Mouse (Mus musculus) forebrain, embryonic 11.5 days (tissue): ENCODE data around the gene Per3. TPM values are rescaled to one million over a fixed set of nuclear protein-coding genes. Genes with fewer than 3 reads are reported as not detected.
"Not testable (repeated sequence)": the region's sequence is repeated elsewhere in the genome, so short reads cannot be mapped to it uniquely, and the experiment has no call there.

Source experiments
- ATAC-seq: fragments of 200-750 bp; cut with Nextera tagmentation; replicated peaks from 2 replicates; pipeline ENCODE4 v1.8.0; 2017; ENCODE audit warnings: moderate TSS enrichment; ENCODE audit not compliant: low FRiP score
- DNase-seq: peaks from one replicate; pipeline ENCODE4 v3.0.0-alpha.2; 2017; ENCODE audit warnings: low spot score
- H3K27ac ChIP-seq: fragments of 300-500 bp; sonication (generic); 2 replicates; pipeline ENCODE4 v1.5.1; 2014; ENCODE audit warnings: low read depth, low read length
- H3K27me3 ChIP-seq: fragments of 300-500 bp; sonication (generic); 2 replicates; pipeline ENCODE4 v1.6.1; 2014; ENCODE audit warnings: mild to moderate bottlenecking, low read length, mixed read lengths; ENCODE audit not compliant: control insufficient read depth, insufficient read depth
- H3K36me3 ChIP-seq: fragments of 300-500 bp; sonication (generic); 2 replicates; pipeline ENCODE4 v1.6.1; 2014; ENCODE audit warnings: mild to moderate bottlenecking, low read length, moderate library complexity, mixed read lengths; ENCODE audit not compliant: control insufficient read depth, insufficient read depth
- H3K4me1 ChIP-seq: fragments of 300-500 bp; sonication (generic); replicated peaks from 2 replicates; pipeline ENCODE4 v1.6.1; 2014; ENCODE audit warnings: low read length, mixed read lengths; ENCODE audit not compliant: control insufficient read depth, insufficient read depth
- H3K4me2 ChIP-seq: fragments of 300-500 bp; sonication (generic); 2 replicates; pipeline ENCODE4 v1.6.1; 2014; ENCODE audit warnings: low read depth, mild to moderate bottlenecking, low read length, moderate library complexity, mixed read lengths; ENCODE audit not compliant: severe bottlenecking
- H3K4me3 ChIP-seq: fragments of 300-500 bp; sonication (generic); 2 replicates; pipeline ENCODE4 v1.5.1; 2014; ENCODE audit warnings: low read depth, low read length
- H3K9ac ChIP-seq: fragments of 300-500 bp; sonication (generic); 2 replicates; pipeline ENCODE4 v1.6.1; 2014; ENCODE audit warnings: low read length
- H3K9me3 ChIP-seq: fragments of 300-500 bp; sonication (generic); 2 replicates; pipeline ENCODE4 v1.6.1; 2016; ENCODE audit warnings: low read length, mixed read lengths; ENCODE audit not compliant: control insufficient read depth
- WGBS: fragments of 180-500 bp; shearing (Covaris S2); extraction: QIAGEN DNeasy Blood & Tissue Kit; methylation state at CpG from one replicate; pipeline ENCODE4 v1.1.7; 2014; 5-methylcytosine and 5-hydroxymethylcytosine counted together
- polyA plus RNA-seq: library from polyadenylated mRNA; unstranded; fragments of >200 nt; fragmentation: Nextera tagmentation; extraction: Ambion mirVana; gene quantifications from 2 replicates; pipeline ENCODE4 v1.2.1, GENCODE M21; 2014

Gene Per3
- polyA plus RNA-seq, 1 experiment from 2014 or later: 6.7 TPM

DNA sequence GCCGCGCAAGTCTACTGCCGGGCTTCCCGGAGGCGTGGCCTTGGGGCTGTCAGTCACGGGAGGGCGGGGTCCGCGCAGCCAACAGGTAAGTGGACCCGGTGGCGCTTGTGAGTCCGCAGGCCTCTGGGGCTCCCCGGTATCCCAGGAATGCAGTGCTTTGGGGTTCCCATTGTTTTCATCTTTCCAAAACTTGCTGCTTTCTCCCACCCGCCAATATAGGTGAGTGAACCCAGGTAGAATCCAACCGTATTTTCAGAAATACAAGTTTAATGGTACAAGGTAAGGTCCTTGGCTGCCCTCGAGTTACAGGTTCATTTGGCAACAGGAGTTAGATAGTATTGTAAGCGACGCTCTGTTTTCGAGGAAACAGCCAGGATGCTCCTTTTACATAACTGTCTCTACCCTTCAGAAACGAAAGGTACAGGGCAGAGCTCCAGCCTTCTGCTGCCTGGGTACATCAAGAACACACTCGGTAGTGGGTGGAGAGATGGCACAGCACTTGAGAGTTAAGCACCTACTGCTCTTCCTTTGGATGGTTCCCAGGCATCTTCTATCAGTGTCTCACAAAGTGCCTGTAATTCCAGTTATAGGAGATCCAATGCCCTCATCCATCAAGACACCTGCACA lies 592 bp upstream of the Per3 start:
- DNase-seq (no peak), ATAC-seq (0 out of 2 replicates have a peak, but pooled peaks have one; percentile 8)
- WGBS: 5% methylated on average over 21 of the region's 21 CpGs
- Histone ChIP-seq H3K4me1 (peaks cover 6% of the 10 kb centered on the region; the same call in 1 of the 2 replicates), H3K9ac (peak overlapping the region; percentile 23; the same call in 1 of the 2 replicates), H3K4me2 (peak overlapping the region; percentile 98), H3K9me3 (no peaks in the 10 kb centered on the region), H3K4me3 (peak overlapping the region; percentile 55), H3K36me3 (no peaks in the 10 kb centered on the region; the same call in 1 of the 2 replicates), H3K27me3 (no peaks in the 10 kb centered on the region; the same call in 1 of the 2 replicates), H3K27ac (no peak overlapping the region)

DNA sequence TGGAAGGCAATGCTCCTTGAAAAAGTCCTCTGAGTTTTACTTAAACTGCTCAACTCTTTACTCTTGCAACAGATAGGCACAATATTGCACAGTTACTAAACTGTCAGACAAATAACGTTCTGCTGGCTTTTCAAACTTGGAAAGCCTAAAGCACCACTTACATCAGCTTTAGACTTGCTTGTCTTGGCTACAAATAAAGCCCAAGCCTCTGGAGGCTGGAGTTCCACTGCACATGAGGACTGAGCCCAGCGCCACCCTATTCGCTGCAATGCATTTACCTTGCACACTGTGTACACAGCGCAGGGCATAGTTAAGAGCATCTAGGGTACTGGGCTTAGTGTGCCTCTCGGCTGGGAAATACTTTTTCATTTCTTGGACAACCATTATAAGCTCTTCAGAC lies 1.2 kb downstream of the Per3 start:
- Histone ChIP-seq H3K27me3 (no peaks in the 10 kb centered on the region; the same call in 1 of the 2 replicates), H3K27ac (no peak overlapping the region), H3K36me3 (no peaks in the 10 kb centered on the region), H3K9me3 (no peaks in the 10 kb centered on the region), H3K4me3 (no peak overlapping the region; the same call in 1 of the 2 replicates), H3K9ac (no peak overlapping the region), H3K4me2 (peak overlapping the region; percentile 98; the same call in 1 of the 2 replicates), H3K4me1 (peaks cover 6% of the 10 kb centered on the region; the same call in 1 of the 2 replicates)
- 55% methylated on average over 5 of the region's 5 CpGs for WGBS
- ATAC-seq (no peak), DNase-seq (no peak)

DNA sequence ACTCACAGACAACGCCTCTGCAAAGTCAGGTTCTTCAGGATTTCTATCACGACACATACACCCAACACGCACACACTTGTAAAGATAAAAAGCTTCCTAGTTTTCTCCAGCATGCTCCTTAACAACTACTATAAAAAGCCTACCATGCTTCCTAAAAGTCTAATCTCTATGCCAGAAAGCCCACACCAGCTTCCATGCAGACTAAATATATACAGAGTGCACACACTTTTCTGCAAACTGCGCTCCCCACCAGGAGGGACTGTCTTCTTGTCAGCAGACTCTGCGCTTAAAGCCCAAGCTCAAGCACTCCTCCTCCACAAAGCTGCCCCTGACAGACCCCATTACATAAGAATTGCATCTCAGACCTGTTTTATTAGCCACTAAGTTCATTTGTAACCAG lies 3.0 kb downstream of the Per3 start:
- peak; percentile 36 for DNase-seq
- H3K9ac ChIP-seq: no peak overlapping the region
- no peaks in the 10 kb centered on the region for H3K9me3 ChIP-seq
- peaks cover 6% of the 10 kb centered on the region; the same call in 1 of the 2 replicates for H3K4me1 ChIP-seq
- no peak overlapping the region for H3K4me3 ChIP-seq
- H3K27me3 ChIP-seq: no peaks in the 10 kb centered on the region; the same call in 1 of the 2 replicates
- no peak overlapping the region for H3K4me2 ChIP-seq
- H3K27ac ChIP-seq: no peak overlapping the region
- WGBS: 90% methylated on average over 5 of the region's 5 CpGs
- H3K36me3 ChIP-seq: no peaks in the 10 kb centered on the region
- no peak for ATAC-seq

DNA sequence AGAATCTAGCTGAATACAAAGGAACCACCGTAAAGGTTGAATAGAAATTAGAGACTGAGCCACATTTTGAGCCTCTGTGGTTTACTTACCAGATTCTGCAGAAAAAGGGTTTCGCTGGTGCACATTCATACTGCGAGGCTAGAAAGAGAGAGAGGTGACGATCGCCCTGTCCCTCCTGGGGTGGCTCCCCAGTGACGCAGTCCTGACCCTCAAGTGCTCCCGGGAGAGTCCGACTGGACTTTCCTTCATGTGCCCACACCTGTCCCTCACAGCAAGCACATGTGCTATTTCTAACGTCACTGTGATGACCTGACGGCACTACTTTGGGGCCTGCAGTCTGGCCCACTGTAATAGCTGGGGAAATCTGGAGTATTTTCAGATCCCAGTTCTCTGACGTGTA lies 6.7 kb downstream of the Per3 start:
- Histone ChIP-seq H3K9ac (no peak overlapping the region), H3K27me3 (no peaks in the 10 kb centered on the region; the same call in 1 of the 2 replicates), H3K4me3 (no peak overlapping the region), H3K4me2 (no peak overlapping the region), H3K36me3 (no peaks in the 10 kb centered on the region), H3K4me1 (no peaks in the 10 kb centered on the region), H3K9me3 (no peaks in the 10 kb centered on the region), H3K27ac (no peak overlapping the region)
- 94% methylated on average over 11 of the region's 11 CpGs for WGBS
- no peak for ATAC-seq
- no peak for DNase-seq

DNA sequence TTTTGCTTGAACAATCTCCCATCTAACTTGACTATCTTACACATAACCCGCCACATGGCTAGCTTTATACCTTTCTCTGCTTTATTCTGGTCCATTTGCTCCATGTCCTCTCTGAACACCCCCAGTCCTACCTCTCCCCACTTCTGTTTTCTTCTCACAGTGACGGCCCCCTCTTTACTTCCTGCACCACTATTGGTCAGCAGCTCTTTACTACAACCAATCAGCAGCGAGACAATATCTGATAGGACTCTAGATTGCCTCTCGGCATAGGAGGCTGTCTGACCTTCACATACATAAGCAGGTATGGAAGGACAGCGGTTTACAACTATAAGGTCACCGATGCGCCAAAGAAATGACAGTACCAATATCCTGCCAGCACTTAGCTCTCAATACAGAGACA lies 7.9 kb downstream of the Per3 start:
- WGBS: 87% methylated on average over 7 of the region's 7 CpGs
- Histone ChIP-seq H3K27me3 (no peaks in the 10 kb centered on the region), H3K4me2 (no peak overlapping the region), H3K9me3 (no peaks in the 10 kb centered on the region), H3K4me1 (no peaks in the 10 kb centered on the region), H3K4me3 (no peak overlapping the region), H3K36me3 (no peaks in the 10 kb centered on the region), H3K9ac (no peak overlapping the region), H3K27ac (no peak overlapping the region)
- no peak for ATAC-seq
- DNase-seq: no peak

DNA sequence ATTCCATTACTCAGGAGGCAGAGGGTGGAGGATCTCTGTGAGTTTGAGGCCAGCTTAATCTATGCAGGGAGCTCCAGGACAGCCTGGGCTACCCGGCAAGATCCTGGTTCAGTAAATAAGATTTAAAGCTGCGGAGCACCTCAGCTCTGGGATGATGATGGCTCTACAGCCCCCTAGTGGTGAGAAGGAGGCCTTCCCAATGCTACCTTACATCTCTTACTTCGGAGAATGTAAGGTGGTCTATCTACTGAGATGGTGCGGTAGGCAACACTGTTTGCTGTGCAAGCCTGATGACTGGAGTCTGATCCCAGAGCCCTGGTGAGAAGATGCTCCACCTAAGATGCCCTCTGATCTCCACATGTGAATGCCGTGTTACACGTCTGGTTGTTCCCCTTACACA lies 17.5 kb downstream of the Per3 start:
- WGBS: 54% methylated on average over 6 of the region's 6 CpGs
- no peaks in the 10 kb centered on the region for H3K36me3 ChIP-seq

DNA sequence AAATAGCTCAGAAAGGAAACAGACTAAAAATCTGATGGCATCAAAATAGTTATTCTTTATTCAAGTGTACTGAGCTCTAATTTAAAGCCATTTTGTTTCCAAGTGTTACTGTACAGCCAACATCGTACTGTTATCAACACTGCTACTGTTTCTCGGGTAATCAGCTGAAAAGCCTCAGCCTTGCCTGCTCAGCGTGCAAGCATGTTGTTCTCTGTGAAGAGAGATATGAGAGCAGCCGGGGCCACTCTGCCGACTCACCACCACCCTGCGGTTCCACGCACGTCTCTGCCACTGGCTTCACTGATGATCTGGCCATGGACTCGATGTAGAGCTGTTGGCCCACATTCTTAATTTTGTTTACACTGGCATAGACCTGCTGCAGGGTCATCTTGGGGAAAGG lies 20.3 kb downstream of the Per3 start:
- DNase-seq: no peak

More for the DNA sequence above, 17.5 kb downstream of the Per3 start:
- Histone ChIP-seq H3K4me2 (no peak overlapping the region), H3K4me3 (no peak overlapping the region), H3K27ac (no peak overlapping the region), H3K27me3 (no peaks in the 10 kb centered on the region), H3K9ac (no peak overlapping the region), H3K9me3 (no peaks in the 10 kb centered on the region), H3K4me1 (no peaks in the 10 kb centered on the region)
- ATAC-seq (no peak), DNase-seq (peak; percentile 54)

DNA sequence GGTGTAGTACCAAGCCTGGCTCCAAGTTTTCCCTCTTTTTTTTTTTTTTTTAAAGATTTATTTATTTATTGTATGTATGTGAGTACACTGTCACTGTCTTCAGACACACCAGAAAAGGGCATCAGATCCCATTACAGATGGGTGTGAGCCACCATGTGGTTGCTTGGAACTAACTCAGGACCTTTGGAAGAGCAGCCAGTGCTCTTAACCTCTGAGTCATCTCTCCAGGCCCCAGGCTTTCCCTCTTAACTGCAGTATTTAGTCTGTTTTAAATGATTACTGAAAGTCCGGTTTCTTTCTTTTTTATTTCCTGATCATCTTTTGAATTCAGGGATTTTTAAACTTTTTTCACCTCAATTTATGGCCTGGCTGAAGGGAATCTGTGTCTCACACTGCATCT lies 27.1 kb downstream of the Per3 start:
- H3K27ac ChIP-seq, H3K27me3 ChIP-seq, DNase-seq, H3K9ac ChIP-seq, H3K9me3 ChIP-seq, H3K4me3 ChIP-seq, H3K4me2 ChIP-seq, H3K4me1 ChIP-seq, H3K36me3 ChIP-seq, ATAC-seq: not testable (repeated sequence)
- WGBS: 93% methylated on average over 1 of the region's 1 CpGs

More for the DNA sequence above, 20.3 kb downstream of the Per3 start:
- Histone ChIP-seq H3K4me2 (no peak overlapping the region), H3K9me3 (no peaks in the 10 kb centered on the region), H3K4me3 (no peak overlapping the region), H3K36me3 (no peaks in the 10 kb centered on the region), H3K9ac (no peak overlapping the region), H3K27ac (no peak overlapping the region), H3K4me1 (no peaks in the 10 kb centered on the region), H3K27me3 (no peaks in the 10 kb centered on the region)
- no peak for ATAC-seq
- WGBS: 91% methylated on average over 9 of the region's 9 CpGs

DNA sequence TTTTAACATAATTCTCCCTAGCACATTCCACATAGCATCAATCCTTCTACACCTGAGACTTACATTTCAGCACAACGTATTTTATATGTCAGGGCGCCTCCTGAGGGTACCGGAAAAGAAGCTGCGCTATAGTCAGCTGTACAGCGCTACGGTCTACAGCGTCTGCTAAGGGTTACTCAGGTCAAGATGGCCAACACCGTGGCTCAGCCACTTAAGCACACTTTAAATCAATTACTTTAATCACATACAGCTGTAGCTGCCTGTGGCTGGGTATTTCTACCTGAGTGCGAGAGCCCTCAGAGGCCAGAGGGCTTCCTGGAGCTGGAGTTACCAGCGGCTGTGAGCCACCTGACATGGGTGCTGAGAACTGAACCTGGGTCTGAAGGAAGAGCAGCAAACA lies 28.5 kb downstream of the Per3 start:
- no peak overlapping the region for H3K4me2 ChIP-seq
- H3K9me3 ChIP-seq: no peaks in the 10 kb centered on the region
- H3K4me3 ChIP-seq: no peak overlapping the region
- no peak overlapping the region for H3K9ac ChIP-seq
- 86% methylated on average over 10 of the region's 10 CpGs for WGBS
- DNase-seq: no peak
- H3K27ac ChIP-seq: no peak overlapping the region
- H3K27me3 ChIP-seq: no peaks in the 10 kb centered on the region
- no peaks in the 10 kb centered on the region for H3K4me1 ChIP-seq
- H3K36me3 ChIP-seq: no peaks in the 10 kb centered on the region; the same call in 1 of the 2 replicates
- no peak for ATAC-seq
